Mouse (Mus musculus): ENCODE measurements around the gene Gli2. TPM values are rescaled to one million over a fixed set of nuclear protein-coding genes. Genes with fewer than 3 reads are reported as not detected.

Gli2 gene
- polyA plus RNA-seq, 1 experiment from 2014 or later, result 3.8 TPM

GRCm38 (mm10) chr1:118830658-118831057 lies 222.8 kb downstream of the Gli2 start:
- no peak overlapping the region for H3K9ac ChIP-seq (ENCODE audit: low read depth, low read length)
- 50% methylated on average over 5 of the region's 5 CpGs for WGBS
- no peaks in the 10 kb centered on the region; the same call in 1 of the 2 replicates for H3K36me3 ChIP-seq (ENCODE audit: control insufficient read depth, insufficient read depth)
- no peak for ATAC-seq
- no peak overlapping the region for H3K4me3 ChIP-seq (ENCODE audit: low read depth, low read length)
- H3K27ac ChIP-seq (ENCODE audit: low read depth, low read length), result no peak overlapping the region
- TF ChIP-seq CTCF (IDR thresholded peaks at IDR 0.05; ENCODE audit: low read depth), result no peak
- no peaks in the 10 kb centered on the region for H3K4me1 ChIP-seq (replicated peaks; ENCODE audit: control insufficient read depth, insufficient read depth, low read length)
- no peaks in the 10 kb centered on the region for H3K27me3 ChIP-seq (replicated peaks; ENCODE audit: control insufficient read depth, insufficient read depth, low read length)
- H3K9me3 ChIP-seq (ENCODE audit: control insufficient read depth), result no peaks in the 10 kb centered on the region
- no peak overlapping the region for H3K4me2 ChIP-seq (replicated peaks; ENCODE audit: low read depth)

- H3K36me3 ChIP-seq (ENCODE audit: control insufficient read depth, insufficient read depth), result no peaks in the 10 kb centered on the region
- 91% methylated on average over 11 of the region's 11 CpGs for WGBS
- no peak overlapping the region for H3K27ac ChIP-seq (ENCODE audit: low read depth, low read length)
- no peaks in the 10 kb centered on the region for H3K9me3 ChIP-seq (ENCODE audit: control insufficient read depth)
- no peak for TF ChIP-seq CTCF (IDR thresholded peaks at IDR 0.05; ENCODE audit: low read depth)
- no peaks in the 10 kb centered on the region for H3K27me3 ChIP-seq (replicated peaks; ENCODE audit: control insufficient read depth, insufficient read depth, low read length)
- H3K9ac ChIP-seq (ENCODE audit: low read depth, low read length), result no peak overlapping the region
- no peaks in the 10 kb centered on the region for H3K4me1 ChIP-seq (replicated peaks; ENCODE audit: control insufficient read depth, insufficient read depth, low read length)
- H3K4me2 ChIP-seq (replicated peaks; ENCODE audit: low read depth), result no peak overlapping the region
- H3K4me3 ChIP-seq (ENCODE audit: low read depth, low read length), result no peak overlapping the region
- no peak for ATAC-seq
These were observed 226.8 kb downstream of the Gli2 start for GRCm38 (mm10) chr1:118826614-118827013.

- no peak for TF ChIP-seq CTCF (IDR thresholded peaks at IDR 0.05; ENCODE audit: low read depth)
- Histone ChIP-seq H3K4me3 (ENCODE audit: low read depth, low read length) (no peak overlapping the region), H3K4me2 (replicated peaks; ENCODE audit: low read depth) (peak overlapping the region; percentile 38), H3K4me1 (replicated peaks; ENCODE audit: control insufficient read depth, insufficient read depth, low read length) (no peaks in the 10 kb centered on the region), H3K9me3 (ENCODE audit: control insufficient read depth) (no peaks in the 10 kb centered on the region), H3K9ac (ENCODE audit: low read depth, low read length) (no peak overlapping the region), H3K27me3 (replicated peaks; ENCODE audit: control insufficient read depth, insufficient read depth, low read length) (no peaks in the 10 kb centered on the region), H3K36me3 (ENCODE audit: control insufficient read depth, insufficient read depth) (no peaks in the 10 kb centered on the region), H3K27ac (ENCODE audit: low read depth, low read length) (no peak overlapping the region)
- ATAC-seq, result peak; percentile 47; the same call in 1 of the 2 replicates
- 24% methylated on average over 31 of the region's 31 CpGs for WGBS
These were observed 227.8 kb downstream of the Gli2 start for GRCm38 (mm10) chr1:118825467-118826219.

GRCm38 (mm10) chr1:118825035-118825434 lies 228.4 kb downstream of the Gli2 start:
- TF ChIP-seq CTCF (IDR thresholded peaks at IDR 0.05; ENCODE audit: low read depth), result no peak
- WGBS, result 56% methylated on average over 3 of the region's 3 CpGs

GRCm38 (mm10) chr1:118822258-118822657 lies 231.2 kb downstream of the Gli2 start:
- H3K36me3 ChIP-seq (ENCODE audit: control insufficient read depth, insufficient read depth), result no peaks in the 10 kb centered on the region
- H3K9ac ChIP-seq (ENCODE audit: low read depth, low read length), result no peak overlapping the region
- H3K27ac ChIP-seq (ENCODE audit: low read depth, low read length), result no peak overlapping the region
- H3K4me1 ChIP-seq (replicated peaks; ENCODE audit: control insufficient read depth, insufficient read depth, low read length), result no peaks in the 10 kb centered on the region
- ATAC-seq, result no peak
- H3K4me3 ChIP-seq (ENCODE audit: low read depth, low read length), result no peak overlapping the region
- no peak overlapping the region for H3K4me2 ChIP-seq (replicated peaks; ENCODE audit: low read depth)
- no peaks in the 10 kb centered on the region for H3K27me3 ChIP-seq (replicated peaks; ENCODE audit: control insufficient read depth, insufficient read depth, low read length)
- WGBS, result 99% methylated on average over 2 of the region's 2 CpGs
- H3K9me3 ChIP-seq (ENCODE audit: control insufficient read depth), result no peaks in the 10 kb centered on the region
- TF ChIP-seq CTCF (IDR thresholded peaks at IDR 0.05; ENCODE audit: low read depth), result peak; percentile 38; the same call in 1 of the 2 replicates

More at GRCm38 (mm10) chr1:118825035-118825434, 228.4 kb downstream of the Gli2 start:
- Histone ChIP-seq H3K4me1 (replicated peaks; ENCODE audit: control insufficient read depth, insufficient read depth, low read length) (no peaks in the 10 kb centered on the region), H3K27ac (ENCODE audit: low read depth, low read length) (no peak overlapping the region), H3K9me3 (ENCODE audit: control insufficient read depth) (no peaks in the 10 kb centered on the region), H3K27me3 (replicated peaks; ENCODE audit: control insufficient read depth, insufficient read depth, low read length) (no peaks in the 10 kb centered on the region), H3K4me2 (replicated peaks; ENCODE audit: low read depth) (no peak overlapping the region), H3K4me3 (ENCODE audit: low read depth, low read length) (no peak overlapping the region), H3K36me3 (ENCODE audit: control insufficient read depth, insufficient read depth) (no peaks in the 10 kb centered on the region), H3K9ac (ENCODE audit: low read depth, low read length) (no peak overlapping the region)
- no peak for ATAC-seq

GRCm38 (mm10) chr1:118815015-118815414 lies 238.4 kb downstream of the Gli2 start:
- H3K4me2 ChIP-seq (replicated peaks; ENCODE audit: low read depth), result no peak overlapping the region
- no peak for ATAC-seq
- no peak overlapping the region for H3K27ac ChIP-seq (ENCODE audit: low read depth, low read length)
- no peaks in the 10 kb centered on the region for H3K9me3 ChIP-seq (ENCODE audit: control insufficient read depth)
- 91% methylated on average over 2 of the region's 2 CpGs for WGBS
- no peak overlapping the region for H3K4me3 ChIP-seq (ENCODE audit: low read depth, low read length)
- H3K27me3 ChIP-seq (replicated peaks; ENCODE audit: control insufficient read depth, insufficient read depth, low read length), result no peaks in the 10 kb centered on the region
- H3K9ac ChIP-seq (ENCODE audit: low read depth, low read length), result no peak overlapping the region
- no peak for TF ChIP-seq CTCF (IDR thresholded peaks at IDR 0.05; ENCODE audit: low read depth)
- H3K4me1 ChIP-seq (replicated peaks; ENCODE audit: control insufficient read depth, insufficient read depth, low read length), result no peaks in the 10 kb centered on the region
- H3K36me3 ChIP-seq (ENCODE audit: control insufficient read depth, insufficient read depth), result no peaks in the 10 kb centered on the region
